Mouse (Mus musculus): ENCODE data around the gene Sema3f. TPM values are rescaled to one million over a fixed set of nuclear protein-coding genes. Genes with fewer than 3 reads are reported as not detected.
A peak's percentile ranks its signal among the peaks of the same experiment; 100 is the strongest.

The Sema3f gene
- total and polyA plus RNA-seq, 2 experiments from 2014 or later: 2.7 to 59.5 TPM

DNA sequence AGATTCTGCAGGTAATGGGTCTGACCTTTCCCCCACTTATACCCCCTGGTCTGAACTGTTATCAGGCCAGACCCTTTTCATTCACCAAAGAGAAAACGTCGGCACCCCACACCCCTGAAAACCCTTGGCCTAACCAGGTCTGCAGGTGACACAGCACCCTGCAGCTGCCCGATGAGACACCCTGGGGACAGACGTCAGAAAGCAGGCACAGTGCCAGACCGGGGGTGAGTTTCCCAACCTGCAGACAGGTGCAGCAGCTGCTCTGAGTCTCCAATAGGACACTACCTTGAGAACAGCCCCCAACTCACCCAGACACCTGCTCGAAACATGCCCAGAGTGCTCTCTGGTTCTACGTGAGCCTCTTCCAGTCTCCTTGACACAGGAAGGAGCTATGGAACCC, 21.3 kb downstream of the Sema3f start:
- H3K27ac ChIP-seq (ENCODE audit: low read depth): no peak overlapping the region
- no peak for DNase-seq (ENCODE audit: low spot score)
- H3K4me2 ChIP-seq (ENCODE audit: low read depth, low read length): no peak overlapping the region
- H3K36me3 ChIP-seq (replicated peaks; ENCODE audit: control insufficient read depth, insufficient read depth, low read length): 0 out of 2 replicates have a peak, but pooled peaks cover 7% of the 10 kb centered on the region
- 73% methylated on average over 7 of the region's 7 CpGs for WGBS
- H3K27me3 ChIP-seq (ENCODE audit: control insufficient read depth, insufficient read depth, low read length): 0 out of 2 replicates have a peak, but pooled peaks cover 3% of the 10 kb centered on the region
- no peak for ATAC-seq (ENCODE audit: insufficient read depth, low read depth)
- H3K4me3 ChIP-seq (ENCODE audit: low read depth, low read length): no peak overlapping the region
- H3K4me1 ChIP-seq (ENCODE audit: control insufficient read depth, insufficient read depth): no peaks in the 10 kb centered on the region; the same call in 1 of the 2 replicates
- no peaks in the 10 kb centered on the region for H3K9me3 ChIP-seq (replicated peaks; ENCODE audit: control insufficient read depth, low read length)
- TF ChIP-seq CTCF (IDR thresholded peaks at IDR 0.05; ENCODE audit: low read depth): no peak
- TF ChIP-seq EP300 (IDR thresholded peaks at IDR 0.05; ENCODE audit: low read depth): no peak
- H3K9ac ChIP-seq (replicated peaks; ENCODE audit: low read depth, low read length): no peak overlapping the region

DNA sequence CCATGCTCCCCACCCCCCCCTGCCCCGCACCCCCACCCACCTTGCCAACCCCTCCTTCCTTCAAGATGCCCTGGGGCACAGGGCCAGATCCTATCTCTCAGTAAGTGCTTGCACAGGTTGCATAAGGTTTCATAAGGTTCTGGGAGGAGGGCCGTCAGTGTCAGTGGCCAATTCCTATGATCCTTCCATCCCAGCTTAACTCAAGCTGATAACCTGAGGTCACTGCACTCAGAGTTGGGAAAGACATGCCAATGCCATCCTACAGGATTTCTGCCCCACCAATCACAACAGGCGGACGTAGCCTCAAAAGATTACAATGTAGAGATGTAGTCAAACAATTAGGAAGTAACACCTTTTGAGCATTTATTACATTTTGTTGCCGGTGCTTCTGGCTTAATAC, 21.9 kb downstream of the Sema3f start:
- Histone ChIP-seq H3K4me2 (ENCODE audit: low read depth, low read length) (no peak overlapping the region), H3K27me3 (ENCODE audit: control insufficient read depth, insufficient read depth, low read length) (0 out of 2 replicates have a peak, but pooled peaks cover 3% of the 10 kb centered on the region), H3K4me3 (ENCODE audit: low read depth, low read length) (no peak overlapping the region), H3K9ac (replicated peaks; ENCODE audit: low read depth, low read length) (no peak overlapping the region), H3K36me3 (replicated peaks; ENCODE audit: control insufficient read depth, insufficient read depth, low read length) (0 out of 2 replicates have a peak, but pooled peaks cover 7% of the 10 kb centered on the region), H3K9me3 (replicated peaks; ENCODE audit: control insufficient read depth, low read length) (no peaks in the 10 kb centered on the region), H3K27ac (ENCODE audit: low read depth) (no peak overlapping the region), H3K4me1 (ENCODE audit: control insufficient read depth, insufficient read depth) (no peaks in the 10 kb centered on the region; the same call in 1 of the 2 replicates)
- DNase-seq (ENCODE audit: low spot score): no peak
- no peak for ATAC-seq (ENCODE audit: insufficient read depth, low read depth)
- 85% methylated on average over 5 of the region's 5 CpGs for WGBS
- TF ChIP-seq EP300 (IDR thresholded peaks at IDR 0.05; ENCODE audit: low read depth) (no peak), CTCF (IDR thresholded peaks at IDR 0.05; ENCODE audit: low read depth) (no peak)

DNA sequence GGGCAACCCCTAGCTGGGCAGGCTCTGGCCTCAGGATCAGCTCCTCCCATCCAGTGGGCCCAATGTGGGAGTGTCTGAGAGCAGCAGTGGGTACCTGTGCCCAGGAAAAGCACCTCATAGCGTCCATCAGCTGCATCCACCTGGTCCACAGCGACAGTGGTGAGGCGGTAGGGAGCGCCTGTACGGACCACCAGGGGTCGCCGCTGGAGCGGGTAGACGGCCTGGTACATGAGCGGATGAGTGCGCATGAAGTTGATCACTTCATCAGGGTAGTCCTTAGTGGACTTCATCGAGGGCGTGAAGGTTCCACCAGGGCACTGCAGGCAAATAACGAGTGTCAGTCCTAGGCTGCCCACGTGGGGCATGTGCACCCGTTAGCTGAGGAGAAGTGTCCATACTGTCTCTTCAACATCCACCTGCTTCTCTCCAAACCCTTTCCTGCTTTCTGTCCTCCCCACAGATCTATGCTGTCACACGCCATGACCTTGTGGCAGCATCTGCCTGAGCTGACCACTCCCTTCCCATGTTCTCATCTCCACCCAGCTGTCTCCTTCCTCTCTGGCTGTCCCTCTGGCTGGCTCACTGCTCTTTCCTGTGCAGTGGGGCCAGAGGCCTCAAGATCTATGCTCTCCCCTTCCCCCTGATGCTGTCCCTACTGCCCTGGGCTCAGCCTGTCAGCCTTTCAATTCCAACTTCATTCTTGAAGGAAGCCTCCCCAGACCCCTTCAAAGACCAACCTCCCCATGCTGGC, 24.9 kb downstream of the Sema3f start:
- 32% methylated on average over 17 of the region's 17 CpGs for WGBS
- Histone ChIP-seq H3K27me3 (ENCODE audit: control insufficient read depth, insufficient read depth, low read length) (0 out of 2 replicates have a peak, but pooled peaks cover 3% of the 10 kb centered on the region), H3K4me1 (ENCODE audit: control insufficient read depth, insufficient read depth) (no peaks in the 10 kb centered on the region), H3K9ac (replicated peaks; ENCODE audit: low read depth, low read length) (no peak overlapping the region), H3K36me3 (replicated peaks; ENCODE audit: control insufficient read depth, insufficient read depth, low read length) (no peaks in the 10 kb centered on the region), H3K27ac (ENCODE audit: low read depth) (no peak overlapping the region), H3K4me2 (ENCODE audit: low read depth, low read length) (no peak overlapping the region), H3K9me3 (replicated peaks; ENCODE audit: control insufficient read depth, low read length) (no peaks in the 10 kb centered on the region), H3K4me3 (ENCODE audit: low read depth, low read length) (no peak overlapping the region)
- no peak for TF ChIP-seq EP300 (IDR thresholded peaks at IDR 0.05; ENCODE audit: low read depth)
- TF ChIP-seq CTCF (IDR thresholded peaks at IDR 0.05; ENCODE audit: low read depth): peak; percentile 78
- DNase-seq (ENCODE audit: low spot score) (no peak), ATAC-seq (ENCODE audit: insufficient read depth, low read depth) (peak; percentile 74)

DNA sequence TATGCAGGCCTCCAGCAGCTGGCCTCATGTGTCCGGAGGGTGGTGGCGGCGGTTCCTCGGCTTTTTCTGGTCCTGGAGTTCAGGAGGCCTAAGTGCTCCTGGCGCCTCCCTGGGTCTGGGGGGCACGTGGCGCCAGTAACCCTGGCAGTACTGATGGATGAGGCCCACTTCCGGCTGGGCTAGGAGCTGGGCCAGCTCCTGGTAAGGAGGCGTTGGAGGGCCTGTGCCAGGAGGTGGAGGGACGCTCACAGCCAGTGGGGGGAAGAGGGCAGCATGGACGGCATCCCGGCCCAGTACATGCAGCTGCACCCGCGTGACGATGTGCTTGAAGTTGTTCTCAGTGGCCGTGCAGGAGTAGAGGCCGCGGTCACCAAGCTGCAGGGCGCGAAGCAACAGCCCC, 27.9 kb downstream of the Sema3f start:
- no peaks in the 10 kb centered on the region for H3K36me3 ChIP-seq (replicated peaks; ENCODE audit: control insufficient read depth, insufficient read depth, low read length)
- H3K9me3 ChIP-seq (replicated peaks; ENCODE audit: control insufficient read depth, low read length): no peaks in the 10 kb centered on the region
- no peaks in the 10 kb centered on the region for H3K4me1 ChIP-seq (ENCODE audit: control insufficient read depth, insufficient read depth)
- TF ChIP-seq EP300 (IDR thresholded peaks at IDR 0.05; ENCODE audit: low read depth): no peak
- no peak for TF ChIP-seq CTCF (IDR thresholded peaks at IDR 0.05; ENCODE audit: low read depth)
- no peak overlapping the region for H3K4me3 ChIP-seq (ENCODE audit: low read depth, low read length)
- ATAC-seq (ENCODE audit: insufficient read depth, low read depth) (no peak), DNase-seq (ENCODE audit: low spot score) (no peak)
- 79% methylated on average over 20 of the region's 20 CpGs for WGBS
- H3K27me3 ChIP-seq (ENCODE audit: control insufficient read depth, insufficient read depth, low read length): peaks cover 4% of the 10 kb centered on the region
- H3K27ac ChIP-seq (ENCODE audit: low read depth): no peak overlapping the region
- no peak overlapping the region for H3K4me2 ChIP-seq (ENCODE audit: low read depth, low read length)
- H3K9ac ChIP-seq (replicated peaks; ENCODE audit: low read depth, low read length): no peak overlapping the region

DNA sequence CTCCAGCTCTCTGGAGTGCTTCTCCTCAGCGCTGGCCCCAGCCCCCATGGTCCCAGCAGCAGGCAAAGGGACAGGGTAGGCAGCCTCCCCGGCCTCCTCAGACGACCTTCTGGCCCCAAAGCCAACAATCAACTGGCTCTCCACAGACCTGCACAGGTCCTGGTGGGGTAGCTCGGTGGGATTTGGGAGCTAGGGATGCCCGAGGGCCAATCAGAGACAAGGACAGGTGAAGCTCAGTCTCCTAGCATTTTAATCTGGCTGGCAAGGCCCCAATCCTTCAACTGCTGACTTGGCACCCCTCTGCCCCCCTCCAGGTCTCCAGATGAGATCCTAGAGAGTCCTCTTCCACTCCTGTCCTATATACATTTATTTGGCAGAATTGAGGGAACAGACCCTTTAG, 30.8 kb downstream of the Sema3f start, which contains the start of gene Gnat1:
TSS of gene Gnat1 (minus strand) at position 212 of the 400 bp plus-strand sequence.
- Histone ChIP-seq H3K36me3 (replicated peaks; ENCODE audit: control insufficient read depth, insufficient read depth, low read length) (no peaks in the 10 kb centered on the region), H3K4me1 (ENCODE audit: control insufficient read depth, insufficient read depth) (peaks cover 4% of the 10 kb centered on the region; the same call in 1 of the 2 replicates), H3K9ac (replicated peaks; ENCODE audit: low read depth, low read length) (no peak within 1 kb of the TSS), H3K4me2 (ENCODE audit: low read depth, low read length) (no peak within 1 kb of the TSS), H3K27me3 (ENCODE audit: control insufficient read depth, insufficient read depth, low read length) (peaks cover 32% of the 10 kb centered on the region), H3K27ac (ENCODE audit: low read depth) (no peak within 1 kb of the TSS), H3K9me3 (replicated peaks; ENCODE audit: control insufficient read depth, low read length) (no peaks in the 10 kb centered on the region), H3K4me3 (ENCODE audit: low read depth, low read length) (no peak within 1 kb of the TSS)
- no peak for ATAC-seq (ENCODE audit: insufficient read depth, low read depth)
- DNase-seq (ENCODE audit: low spot score): no peak
- WGBS: 47% methylated on average over 5 of the region's 5 CpGs
- no peak for TF ChIP-seq CTCF (IDR thresholded peaks at IDR 0.05; ENCODE audit: low read depth)
- no peak for TF ChIP-seq EP300 (IDR thresholded peaks at IDR 0.05; ENCODE audit: low read depth)
